15 mouse cellular contexts compared by ENCODE assay signal in the genomic region with DNA sequence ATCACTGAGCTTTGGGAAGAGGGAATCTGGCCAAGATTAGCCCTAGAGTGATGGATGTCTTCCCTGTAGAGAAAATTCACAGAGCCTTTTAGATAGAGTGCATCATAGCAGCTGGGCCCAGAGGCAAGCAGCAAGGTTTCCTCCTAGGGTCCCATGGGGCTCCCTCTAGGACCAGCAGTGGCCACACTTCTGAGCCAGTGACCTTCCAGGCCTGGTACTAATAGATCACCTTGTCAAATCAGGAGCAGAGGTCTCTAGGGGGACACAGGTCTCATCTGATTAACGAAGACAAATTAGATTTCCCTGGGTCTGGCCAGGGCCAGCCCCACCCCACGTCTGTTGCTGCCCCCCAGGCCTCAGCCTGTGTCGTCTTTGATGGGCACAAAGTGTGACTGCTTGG. TPM values are rescaled to one million over a fixed set of nuclear protein-coding genes. Genes with fewer than 3 reads are reported as not detected.
DNase-seq lines count a peak whose midpoint lies in the region; ATAC-seq and TF ChIP-seq lines count a peak whose summit lies in the region.
"Had no signal": no experiment of that assay in that cellular context is flagged by ENCODE, and none has a peak within 500 bp of the region (broad histone marks: within the 10 kb centered on the region; RNA-seq: fewer than 3 reads in every experiment).

No protein-coding gene starts in this region.

- H3K9ac ChIP-seq in heart, postnatal 0 days (replicated peaks; ENCODE audit: low read depth, low read length): no peak overlapping the region
- H3K9ac ChIP-seq in liver, embryonic 12.5 days: no peak overlapping the region
- no peak overlapping the region for H3K9ac ChIP-seq in liver, embryonic 11.5 days (ENCODE audit: low read depth, low read length)
- H3K9ac ChIP-seq in forebrain, embryonic 12.5 days: no peak overlapping the region
- H3K9ac ChIP-seq: liver, embryonic 13.5 days had no signal

- no peak for TF ChIP-seq CTCF in heart, postnatal 0 days (IDR thresholded peaks at IDR 0.05; ENCODE audit: low read depth)

- no peaks in the 10 kb centered on the region for H3K27me3 ChIP-seq in heart, postnatal 0 days (ENCODE audit: control insufficient read depth, insufficient read depth, low read length)
- H3K27me3 ChIP-seq in liver, embryonic 12.5 days (replicated peaks): no peaks in the 10 kb centered on the region
- H3K27me3 ChIP-seq in liver, embryonic 11.5 days (replicated peaks; ENCODE audit: control insufficient read depth, insufficient read depth, low read length): no peaks in the 10 kb centered on the region
- H3K27me3 ChIP-seq in limb, embryonic 10.5 days (ENCODE audit: low read depth, poor library complexity, severe bottlenecking): no peaks in the 10 kb centered on the region
- H3K27me3 ChIP-seq in forebrain, embryonic 12.5 days: no peaks in the 10 kb centered on the region; the same call in 1 of the 2 replicates
- H3K27me3 ChIP-seq: liver, embryonic 13.5 days had no signal

- H3K27ac ChIP-seq in heart, postnatal 0 days (ENCODE audit: low read depth): 0 out of 2 replicates have a peak overlapping the region, but pooled peaks have one; percentile 6
- no peak overlapping the region for H3K27ac ChIP-seq in liver, embryonic 12.5 days
- no peak overlapping the region for H3K27ac ChIP-seq in liver, embryonic 11.5 days (ENCODE audit: low read depth, low read length)
- H3K27ac ChIP-seq in brown adipose tissue, adult 24 weeks (replicated peaks; ENCODE audit: low read depth, low read length): peak overlapping the region; percentile 95
- peak overlapping the region; percentile 19; the same call in 1 of the 2 replicates for H3K27ac ChIP-seq in limb, embryonic 10.5 days
- H3K27ac ChIP-seq in forebrain, embryonic 12.5 days: no peak overlapping the region
- H3K27ac ChIP-seq: liver, embryonic 13.5 days had no signal

- no peak overlapping the region for H3K4me3 ChIP-seq in heart, postnatal 0 days (ENCODE audit: low read depth, low read length)
- no peak overlapping the region for H3K4me3 ChIP-seq in liver, embryonic 12.5 days
- H3K4me3 ChIP-seq in liver, embryonic 11.5 days (ENCODE audit: low read depth, low read length): no peak overlapping the region
- H3K4me3 ChIP-seq in brown adipose tissue, adult 24 weeks (ENCODE audit: insufficient read depth, low read depth, low read length): no peak overlapping the region
- H3K4me3 ChIP-seq in limb, embryonic 10.5 days: no peak overlapping the region
- no peak overlapping the region for H3K4me3 ChIP-seq in forebrain, embryonic 12.5 days (replicated peaks)
- H3K4me3 ChIP-seq: liver, embryonic 13.5 days had no signal

- no peak for TF ChIP-seq EP300 in heart, postnatal 0 days (IDR thresholded peaks at IDR 0.05; ENCODE audit: low read depth)

- peaks cover 20% of the 10 kb centered on the region for H3K4me1 ChIP-seq in heart, postnatal 0 days (ENCODE audit: control insufficient read depth, insufficient read depth)
- peaks cover 48% of the 10 kb centered on the region for H3K4me1 ChIP-seq in liver, embryonic 12.5 days
- H3K4me1 ChIP-seq in liver, embryonic 11.5 days (replicated peaks; ENCODE audit: control insufficient read depth, insufficient read depth, low read length): 0 out of 2 replicates have a peak, but pooled peaks cover 5% of the 10 kb centered on the region
- peaks cover 46% of the 10 kb centered on the region for H3K4me1 ChIP-seq in brown adipose tissue, adult 24 weeks (ENCODE audit: control insufficient read depth, insufficient read depth, insufficient read length, low read length)
- H3K4me1 ChIP-seq in limb, embryonic 10.5 days: peaks cover 53% of the 10 kb centered on the region
- peaks cover 8% of the 10 kb centered on the region for H3K4me1 ChIP-seq in forebrain, embryonic 12.5 days

- DNase-seq in heart, postnatal 0 days (ENCODE audit: low spot score): no peak
- no peak for DNase-seq in heart, adult 8-10 months (ENCODE audit: low spot score)
- DNase-seq in liver, embryonic 11.5 days (ENCODE audit: low spot score): no peak
- no peak for DNase-seq in limb, embryonic 10.5 days (ENCODE audit: low spot score)
- no peak for DNase-seq in natural killer cell, adult 2 months (ENCODE audit: low spot score in 2 of 2)
- DNase-seq: adrenal gland, postnatal 36 days; cerebellum, postnatal 36 days; heart, adult 11 months; heart, postnatal 36 days; liver, embryonic 13.5 days; lung, postnatal 36 days; right cerebral cortex, postnatal 25 days had no signal

- no peak for ATAC-seq in heart, postnatal 0 days (ENCODE audit: insufficient read depth, low read depth)
- 0 out of 2 replicates have a peak, but pooled peaks have one; percentile 27 for ATAC-seq in liver, embryonic 12.5 days
- no peak for ATAC-seq in liver, embryonic 11.5 days (replicated peaks; ENCODE audit: low FRiP score)
- no peak for ATAC-seq in forebrain, embryonic 12.5 days (ENCODE audit: low FRiP score)

- peaks cover 9% of the 10 kb centered on the region; the same call in 1 of the 2 replicates for H3K36me3 ChIP-seq in heart, postnatal 0 days (replicated peaks; ENCODE audit: control insufficient read depth, insufficient read depth, low read length)
- H3K36me3 ChIP-seq in liver, embryonic 12.5 days: peaks cover 43% of the 10 kb centered on the region
- no peaks in the 10 kb centered on the region for H3K36me3 ChIP-seq in liver, embryonic 11.5 days (ENCODE audit: control insufficient read depth, insufficient read depth, low read length)
- no peaks in the 10 kb centered on the region for H3K36me3 ChIP-seq in limb, embryonic 10.5 days
- H3K36me3 ChIP-seq in forebrain, embryonic 12.5 days (replicated peaks): no peaks in the 10 kb centered on the region

- no peaks in the 10 kb centered on the region for H3K9me3 ChIP-seq in heart, postnatal 0 days (replicated peaks; ENCODE audit: control insufficient read depth, low read length)
- no peaks in the 10 kb centered on the region for H3K9me3 ChIP-seq in liver, embryonic 12.5 days (replicated peaks)
- H3K9me3 ChIP-seq in liver, embryonic 11.5 days (ENCODE audit: control insufficient read depth, low read length): no peaks in the 10 kb centered on the region
- no peaks in the 10 kb centered on the region for H3K9me3 ChIP-seq in limb, embryonic 10.5 days (replicated peaks)
- H3K9me3 ChIP-seq in forebrain, embryonic 12.5 days: no peaks in the 10 kb centered on the region
- H3K9me3 ChIP-seq: liver, embryonic 13.5 days had no signal

- H3K4me2 ChIP-seq in heart, postnatal 0 days (ENCODE audit: low read depth, low read length): no peak overlapping the region
- no peak overlapping the region for H3K4me2 ChIP-seq in liver, embryonic 12.5 days
- H3K4me2 ChIP-seq in liver, embryonic 11.5 days: no peak overlapping the region
- no peak overlapping the region for H3K4me2 ChIP-seq in forebrain, embryonic 12.5 days
- H3K4me2 ChIP-seq: liver, embryonic 13.5 days had no signal

- WGBS in heart, postnatal 0 days: 86% methylated on average over 3 of the region's 3 CpGs
- 63% methylated on average over 3 of the region's 3 CpGs for WGBS in liver, embryonic 12.5 days (ENCODE audit: insufficient replicate concordance)
- WGBS in liver, embryonic 11.5 days: 54% methylated on average over 3 of the region's 3 CpGs
- 35% methylated on average over 3 of the region's 3 CpGs for WGBS in limb, embryonic 10.5 days
- WGBS in forebrain, embryonic 12.5 days: 70% methylated on average over 3 of the region's 3 CpGs

RNA-seq across cellular contexts. Expression of gene Abtb1, which starts 31.5 kb away (rescaled TPM):
- total RNA-seq in heart, postnatal 0 days (2014; rRNA removed; ENCODE audit: low replicate concordance): 63.9 and 88.0 TPM in 2 replicates
- polyA plus RNA-seq in heart, postnatal 0 days (2015; fragmentation: Nextera tagmentation; extraction: Ambion mirVana): 29.1 and 36.6 TPM in 2 replicates
- total RNA-seq in heart, adult 8-10 months (2022): 10 to 100 TPM; 18.8 to 27.6 (median 23.8) TPM
- polyA plus RNA-seq in liver, embryonic 12.5 days (2016; fragmentation: Nextera tagmentation; extraction: Ambion mirVana): 37.6 and 40.0 TPM in 2 replicates
- polyA plus RNA-seq in liver, embryonic 11.5 days (2014; fragmentation: Nextera tagmentation; extraction: Ambion mirVana): 24.9 and 26.7 TPM in 2 replicates
- 8.6 and 12.6 TPM in 2 replicates for polyA plus RNA-seq in brown adipose tissue, adult 24 weeks (2012; ENCODE audit: insufficient read depth, insufficient read length, missing spikeins)
- polyA plus RNA-seq in limb, embryonic 10.5 days (2016; fragmentation: Nextera tagmentation; extraction: Ambion mirVana): 22.9 and 25.3 TPM in 2 replicates
- polyA plus RNA-seq in forebrain, embryonic 12.5 days (2016; fragmentation: Nextera tagmentation; extraction: Ambion mirVana): 23.0 and 23.5 TPM in 2 replicates

Comparison
In these comparisons a context has a peak if more than half of its experiments do, and no peak if none do; other contexts are left out.
1. H3K27ac ChIP-seq: peak in heart, postnatal 0 days (single experiment), brown adipose tissue, adult 24 weeks (single experiment) and limb, embryonic 10.5 days (single experiment); none in liver, embryonic 12.5 days (single experiment), liver, embryonic 11.5 days (single experiment) and forebrain, embryonic 12.5 days (single experiment).